Mouse (Mus musculus) G1E (cell line): ENCODE measurements around the gene Mrpl34. TPM values are rescaled to one million over a fixed set of nuclear protein-coding genes. Genes with fewer than 3 reads are reported as not detected.

ENCODE experiments used
- ATAC-seq: 2 replicates; pipeline ENCODE4 v1.8.0; 2016; ENCODE audit warnings: mild to moderate bottlenecking; ENCODE audit not compliant: insufficient number of reproducible peaks, poor library complexity, low FRiP score, severe bottlenecking; ENCODE audit errors: extremely low read depth
- DNase-seq: peaks from one replicate; pipeline ENCODE4 v3.0.0; 2012; ENCODE audit warnings: low spot score
- H3K27me3 ChIP-seq: 2 replicates; pipeline ENCODE4 v1.6.1; 2012; ENCODE audit warnings: mild to moderate bottlenecking, low read length, inconsistent platforms; ENCODE audit not compliant: insufficient read depth
- H3K36me3 ChIP-seq: replicated peaks from 2 replicates; pipeline ENCODE3; 2012; ENCODE audit warnings: mild to moderate bottlenecking, inconsistent platforms
- H3K4me1 ChIP-seq: 2 replicates; pipeline ENCODE4 v1.6.1; 2012; ENCODE audit warnings: low read depth, low read length, inconsistent platforms, mixed read lengths; ENCODE audit not compliant: insufficient read depth
- H3K4me3 ChIP-seq: 2 replicates; pipeline ENCODE4 v1.5.1; 2012; ENCODE audit warnings: low read depth, mild to moderate bottlenecking, inconsistent platforms, low read length, moderate library complexity, mixed read lengths
- H3K9me3 ChIP-seq: replicated peaks from 2 replicates; pipeline ENCODE4 v1.6.1; 2012; ENCODE audit warnings: inconsistent platforms
- CTCF ChIP-seq: IDR thresholded peaks from 2 replicates; pipeline ENCODE4 v1.5.1; 2012; ENCODE audit warnings: low read depth, low read length, inconsistent platforms, mixed read lengths
- GATA1 ChIP-seq: IDR thresholded peaks from 2 replicates; pipeline ENCODE4 v1.6.1; 2012; ENCODE audit warnings: borderline replicate concordance, low read length, inconsistent platforms, mixed read lengths
- GATA2 ChIP-seq: IDR thresholded peaks from 2 replicates; pipeline ENCODE4 v1.6.1; 2012; ENCODE audit warnings: low read depth, low read length, inconsistent platforms, borderline replicate concordance
- POLR2AphosphoS5 ChIP-seq: IDR thresholded peaks from 2 replicates; pipeline ENCODE4 v1.6.1; 2012; ENCODE audit warnings: low read depth, low read length, inconsistent platforms; ENCODE audit not compliant: insufficient replicate concordance
- TAL1 ChIP-seq: conservative IDR thresholded peaks from 2 replicates; pipeline ENCODE4 v1.6.1; 2012; ENCODE audit warnings: low read depth, low read length, inconsistent platforms, mixed read lengths
- polyA plus RNA-seq: library from polyadenylated mRNA; stranded (reverse); fragments of >175 nt; gene quantifications from 2 replicates; pipeline ENCODE4 v1.2.3, GENCODE M21; 2012
- total RNA-seq, 2 experiments: library from RNA; stranded (forward) in 1 of 2; stranded (reverse) in 1 of 2; fragments of 200-1000 nt in 1 of 2; fragments of >200 nt in 1 of 2; fragmentation: Nextera tagmentation in 1 of 2; gene quantifications; 2 replicates each; pipeline ENCODE4 v1.2.3; 2014 to 2017

The Mrpl34 gene
- total and polyA plus RNA-seq, 3 experiments: 42.0 to 149 (median 68.2) TPM

DNA sequence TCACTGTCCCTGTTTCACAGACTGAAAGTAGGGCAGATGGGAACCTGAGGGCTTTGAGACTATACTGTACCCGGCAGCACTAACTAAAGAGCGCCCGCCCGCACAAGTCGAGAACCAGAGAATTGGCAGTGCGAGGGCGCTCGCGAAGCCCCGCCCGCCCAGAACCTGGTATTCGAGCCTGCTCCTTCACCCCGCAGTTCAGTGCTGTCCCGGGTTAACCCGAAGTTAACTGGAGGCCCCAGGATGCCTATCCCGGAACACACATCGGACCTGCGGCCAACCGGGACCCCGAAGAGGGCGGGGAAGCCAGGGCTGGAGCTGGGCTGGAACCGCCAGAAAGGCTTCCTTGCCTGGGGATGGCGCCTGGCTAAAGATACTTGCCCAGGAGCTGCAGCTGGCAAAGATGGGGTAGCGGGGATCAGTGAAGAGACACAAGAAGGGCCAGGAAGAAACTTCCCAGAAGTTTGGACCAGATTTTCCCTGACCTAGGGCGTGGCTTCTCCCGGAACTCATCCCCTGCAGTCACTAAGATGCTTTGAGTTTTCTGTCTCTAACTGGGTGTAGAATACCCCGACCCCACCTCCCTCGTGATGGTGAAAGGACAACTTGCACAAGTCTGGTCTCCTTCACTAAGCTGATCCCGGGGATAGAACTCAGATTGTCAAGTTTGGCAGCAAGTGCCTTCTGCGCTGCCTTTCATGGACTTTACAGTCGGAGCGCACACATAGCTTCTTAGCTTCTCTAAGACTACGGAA, 23.1 kb downstream of the Mrpl34 start, which contains the start of gene Gtpbp3:
TSS of gene Gtpbp3 (plus strand) at position 413 of the 755 bp plus-strand sequence.
- H3K27me3 ChIP-seq: peaks cover 11% of the 10 kb centered on the region; the same call in 1 of the 2 replicates
- peaks cover 58% of the 10 kb centered on the region for H3K4me1 ChIP-seq
- H3K9me3 ChIP-seq: no peaks in the 10 kb centered on the region
- ATAC-seq (no peak), DNase-seq (peak; percentile 47)
- TF ChIP-seq GATA2: no peak
- TF ChIP-seq CTCF: no peak
- no peak for TF ChIP-seq GATA1
- TF ChIP-seq TAL1: no peak
- no peak for TF ChIP-seq POLR2AphosphoS5
- H3K36me3 ChIP-seq: peaks cover 40% of the 10 kb centered on the region
- peak within 1 kb of the TSS; percentile 88 for H3K4me3 ChIP-seq

DNA sequence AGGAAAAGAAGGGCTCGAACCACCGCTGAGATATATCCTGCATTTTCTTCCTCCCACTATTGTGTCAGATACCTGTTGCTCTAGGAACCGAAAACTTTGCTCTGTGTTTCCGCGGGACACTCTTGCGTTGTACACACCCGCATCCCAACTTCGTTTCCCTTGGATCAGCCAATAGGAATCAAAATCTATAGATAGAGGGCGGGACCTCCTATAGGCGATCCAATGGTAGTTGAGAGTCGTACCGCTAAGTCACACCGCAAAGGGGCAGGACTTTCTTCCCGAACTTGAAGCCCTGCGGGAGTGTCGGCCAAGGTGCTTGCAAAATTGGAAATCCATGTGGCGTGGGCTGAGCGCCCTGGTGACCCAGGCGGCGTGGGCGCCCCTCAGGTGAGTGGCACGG, 23.7 kb downstream of the Mrpl34 start:
- no peaks in the 10 kb centered on the region for H3K9me3 ChIP-seq
- peaks cover 11% of the 10 kb centered on the region; the same call in 1 of the 2 replicates for H3K27me3 ChIP-seq
- peak overlapping the region; percentile 88 for H3K4me3 ChIP-seq
- DNase-seq: peak; percentile 96
- peaks cover 44% of the 10 kb centered on the region for H3K36me3 ChIP-seq
- peaks cover 58% of the 10 kb centered on the region for H3K4me1 ChIP-seq
- peak; percentile 90 for ATAC-seq
- TF ChIP-seq GATA1 (no peak), POLR2AphosphoS5 (no peak), GATA2 (no peak), CTCF (no peak), TAL1 (no peak)

DNA sequence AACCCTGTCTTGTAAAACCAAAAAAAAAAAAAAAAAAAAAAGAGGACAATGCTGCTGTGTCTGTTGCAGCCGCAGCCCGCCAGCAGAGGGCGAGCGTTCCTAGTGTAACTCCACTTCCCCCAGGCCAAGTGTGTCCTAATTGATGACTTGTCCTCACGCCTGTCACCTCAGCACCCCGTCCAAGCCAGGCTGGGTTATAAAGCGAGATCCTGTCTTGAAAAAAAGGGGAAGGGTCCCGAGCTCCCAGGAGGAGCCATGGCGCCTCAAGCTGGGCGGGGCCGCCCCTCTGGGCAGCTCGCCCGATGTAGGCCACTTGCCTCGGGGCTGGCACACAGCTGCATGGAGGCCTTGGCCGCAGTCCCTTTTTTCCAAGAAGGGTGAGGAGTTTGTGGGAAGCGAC, 30.3 kb downstream of the Mrpl34 start:
- Histone ChIP-seq H3K4me3 (no peak overlapping the region), H3K36me3 (peaks cover 60% of the 10 kb centered on the region), H3K27me3 (no peaks in the 10 kb centered on the region), H3K4me1 (peaks cover 12% of the 10 kb centered on the region), H3K9me3 (no peaks in the 10 kb centered on the region)
- TF ChIP-seq CTCF (peak; percentile 47), TAL1 (no peak)
- DNase-seq (peak; percentile 81), ATAC-seq (peak; percentile 34; the same call in 1 of the 2 replicates)

GRCm38 (mm10) chr8:71495811-71496210, 31.1 kb downstream of the Mrpl34 start:
- TF ChIP-seq GATA1 (no peak), POLR2AphosphoS5 (no peak), GATA2 (no peak), TAL1 (no peak), CTCF (no peak)
- Histone ChIP-seq H3K36me3 (peaks cover 53% of the 10 kb centered on the region), H3K4me1 (peaks cover 8% of the 10 kb centered on the region), H3K9me3 (no peaks in the 10 kb centered on the region), H3K27me3 (no peaks in the 10 kb centered on the region), H3K4me3 (no peak overlapping the region)
- DNase-seq (no peak), ATAC-seq (no peak)

DNA sequence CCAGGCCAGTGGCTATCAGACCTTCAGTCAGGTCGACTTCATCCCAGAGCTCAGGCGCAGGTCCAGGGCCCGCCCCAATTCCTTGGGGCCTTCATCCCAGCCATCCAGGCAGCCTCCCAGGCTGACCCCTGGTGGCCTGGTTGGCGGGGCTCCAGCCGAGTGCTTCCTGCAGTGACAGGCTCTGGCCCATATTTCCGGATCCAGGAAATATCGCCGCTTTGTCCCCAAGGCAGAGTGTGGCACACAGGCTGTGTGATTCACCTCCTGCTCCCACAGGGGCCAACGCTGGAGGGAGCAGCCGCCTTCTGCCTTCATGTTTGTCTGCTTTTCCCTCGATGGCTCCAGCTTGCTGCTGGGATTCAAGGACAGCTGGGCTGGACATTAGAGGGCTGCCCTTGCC, 31.7 kb downstream of the Mrpl34 start:
- Histone ChIP-seq H3K9me3 (no peaks in the 10 kb centered on the region), H3K27me3 (no peaks in the 10 kb centered on the region), H3K4me3 (no peak overlapping the region), H3K4me1 (peaks cover 4% of the 10 kb centered on the region), H3K36me3 (peaks cover 46% of the 10 kb centered on the region)
- no peak for ATAC-seq
- no peak for DNase-seq
- TF ChIP-seq TAL1: no peak

DNA sequence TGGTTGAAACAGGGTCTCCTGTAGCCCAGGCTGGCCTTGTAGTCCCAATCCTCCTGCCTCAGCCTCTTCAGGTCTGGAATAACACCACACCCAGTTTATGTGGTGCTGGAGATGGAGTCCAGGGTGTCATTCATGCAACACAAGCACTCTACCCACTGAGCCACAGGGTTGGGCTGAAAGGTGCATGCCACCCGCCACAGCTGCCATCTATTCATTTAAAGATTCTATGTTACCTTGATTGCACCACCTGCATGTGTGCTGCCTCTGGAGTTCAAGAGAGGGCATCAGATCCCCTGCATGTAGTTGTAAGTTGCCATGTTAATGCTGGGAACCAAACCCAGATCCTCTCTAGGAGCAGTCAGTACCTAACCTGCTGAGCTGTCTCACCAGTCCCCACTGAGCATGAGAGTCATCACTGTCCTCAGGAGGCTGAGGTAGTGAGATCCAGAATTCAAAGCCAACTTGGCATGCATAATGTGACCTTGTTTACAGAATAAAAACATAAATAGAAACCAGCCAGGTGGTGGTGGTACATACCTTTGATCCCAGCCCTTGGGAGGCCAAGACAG, 32.4 kb downstream of the Mrpl34 start:
- DNase-seq: no peak
- Histone ChIP-seq H3K4me3 (no peak overlapping the region), H3K36me3 (peaks cover 39% of the 10 kb centered on the region), H3K9me3 (no peaks in the 10 kb centered on the region), H3K4me1 (peaks cover 4% of the 10 kb centered on the region; the same call in 1 of the 2 replicates), H3K27me3 (no peaks in the 10 kb centered on the region)
- no peak for ATAC-seq
- TF ChIP-seq CTCF (no peak), TAL1 (no peak), GATA2 (no peak), POLR2AphosphoS5 (no peak), GATA1 (no peak)
